Mouse (Mus musculus) CH12.LX (cell line): ENCODE data around the gene Msmb. TPM values are rescaled to one million over a fixed set of nuclear protein-coding genes. Genes with fewer than 3 reads are reported as not detected.
"Not testable (repeated sequence)": the region's sequence is repeated elsewhere in the genome, so short reads cannot be mapped to it uniquely, and the experiment has no call there.

Experiments
- DNase-seq: peaks from one replicate; pipeline ENCODE4 v3.0.0-alpha.2; 2013; ENCODE audit errors: extremely low read depth
- H3K27ac ChIP-seq: 2 replicates; pipeline ENCODE4 v1.5.1; 2012; ENCODE audit warnings: low read depth, mild to moderate bottlenecking, control low read depth, moderate library complexity; ENCODE audit not compliant: insufficient read depth
- H3K27me3 ChIP-seq: replicated peaks from 2 replicates; pipeline ENCODE3; 2012; ENCODE audit warnings: inconsistent platforms
- H3K36me3 ChIP-seq, 2 experiments: replicated peaks in 1 of 2; 2 replicates each; pipeline versions ENCODE3 to v1.6.1; 2012; ENCODE audit warnings: inconsistent platforms in 1 of 2, low read length in 1 of 2, mild to moderate bottlenecking in 1 of 2, mixed read lengths in 1 of 2, moderate library complexity in 1 of 2; ENCODE audit not compliant: control insufficient read depth in 1 of 2, insufficient read depth in 1 of 2
- H3K4me1 ChIP-seq, 2 experiments: 2 replicates each; pipeline ENCODE4 v1.6.1; 2012; ENCODE audit warnings: inconsistent platforms in 1 of 2, moderate library complexity in 1 of 2; ENCODE audit not compliant: insufficient read depth in 2 of 2, control insufficient read depth in 1 of 2
- H3K4me2 ChIP-seq: 2 replicates; pipeline ENCODE4 v1.6.1; 2012; ENCODE audit warnings: low read depth, mild to moderate bottlenecking, control low read depth; ENCODE audit not compliant: poor library complexity, insufficient read depth, severe bottlenecking
- H3K4me3 ChIP-seq, 3 experiments: fragments of 150-350 bp in 1 of 3; sonication (generic) in 1 of 3; replicated peaks in 1 of 3; 2 replicates each; pipeline versions ENCODE3 to v1.5.1; 2011 to 2012; ENCODE audit warnings: low read depth in 2 of 3, low read length in 2 of 3, mild to moderate bottlenecking in 2 of 3, moderate library complexity in 2 of 3, control low read depth in 1 of 3, improper control_type of control experiment in 1 of 3, inconsistent platforms in 1 of 3, mixed read lengths in 1 of 3; ENCODE audit not compliant: poor library complexity in 1 of 3
- H3K79me2 ChIP-seq: replicated peaks from 2 replicates; pipeline ENCODE4 v1.6.1; 2012; ENCODE audit warnings: mild to moderate bottlenecking, moderate library complexity; ENCODE audit not compliant: control insufficient read depth, poor library complexity, insufficient read depth, severe bottlenecking; ENCODE audit errors: extremely low read depth
- H3K9ac ChIP-seq: 2 replicates; pipeline ENCODE4 v1.6.1; 2012; ENCODE audit warnings: low read depth, mild to moderate bottlenecking, control low read depth, moderate library complexity; ENCODE audit not compliant: insufficient read depth
- H3K9me3 ChIP-seq: replicated peaks from 2 replicates; pipeline ENCODE3; 2012; ENCODE audit warnings: low read length, inconsistent platforms, mixed read lengths
- BHLHE40 ChIP-seq: IDR thresholded peaks from 2 replicates; pipeline ENCODE4 v1.6.1; 2011; ENCODE audit warnings: mild to moderate bottlenecking, low read depth, low read length, improper control_type of control experiment
- CHD2 ChIP-seq: IDR thresholded peaks from 2 replicates; pipeline ENCODE4 v1.6.1; 2011; ENCODE audit warnings: low read length, improper control_type of control experiment
- CTCF ChIP-seq, 2 experiments: IDR thresholded peaks in 1 of 2; conservative IDR thresholded peaks in 1 of 2; 2 replicates each; pipeline ENCODE4 v1.5.1; 2011 to 2012; ENCODE audit warnings: low read depth in 2 of 2, low read length in 2 of 2, improper control_type of control experiment in 1 of 2, inconsistent platforms in 1 of 2, mild to moderate bottlenecking in 1 of 2, moderate library complexity in 1 of 2
- E2F4 ChIP-seq: IDR thresholded peaks from 2 replicates; pipeline ENCODE4 v1.6.1; 2011; ENCODE audit warnings: low read depth, low read length, improper control_type of control experiment; ENCODE audit not compliant: insufficient replicate concordance
- EP300 ChIP-seq: IDR thresholded peaks from 2 replicates; pipeline ENCODE4 v1.6.1; 2011; ENCODE audit warnings: low read length, improper control_type of control experiment
- IRF4 ChIP-seq: IDR thresholded peaks from 2 replicates; pipeline ENCODE4 v1.6.1; 2014; ENCODE audit warnings: low read depth, mild to moderate bottlenecking, inconsistent platforms, low read length, improper control_type of control experiment
- KAT2A ChIP-seq: IDR thresholded peaks from 2 replicates; pipeline ENCODE4 v1.6.1; 2012; ENCODE audit warnings: low read length, improper control_type of control experiment, inconsistent platforms; ENCODE audit not compliant: insufficient replicate concordance
- MAFK ChIP-seq: IDR thresholded peaks from 2 replicates; pipeline ENCODE4 v1.6.1; 2011; ENCODE audit warnings: low read length, improper control_type of control experiment; ENCODE audit not compliant: insufficient replicate concordance
- MAX ChIP-seq: IDR thresholded peaks from 2 replicates; pipeline ENCODE4 v1.6.1; 2011; ENCODE audit warnings: low read length, improper control_type of control experiment
- MAZ ChIP-seq: IDR thresholded peaks from 2 replicates; pipeline ENCODE4 v1.6.1; 2012; ENCODE audit warnings: low read depth, mild to moderate bottlenecking, inconsistent platforms, low read length, improper control_type of control experiment, moderate library complexity
- MYC ChIP-seq: IDR thresholded peaks from 2 replicates; pipeline ENCODE4 v1.6.1; 2011; ENCODE audit warnings: low read depth, mild to moderate bottlenecking, improper control_type of control experiment, low read length
- NRF1 ChIP-seq: IDR thresholded peaks from 2 replicates; pipeline ENCODE4 v1.6.1; 2014; ENCODE audit warnings: low read depth, mild to moderate bottlenecking, inconsistent platforms, low read length, improper control_type of control experiment, moderate library complexity
- PAX5 ChIP-seq: IDR thresholded peaks from 2 replicates; pipeline ENCODE4 v1.6.1; 2012; ENCODE audit warnings: low read length, inconsistent platforms, mixed read lengths
- POLR2AphosphoS2 ChIP-seq: IDR thresholded peaks from 2 replicates; pipeline ENCODE4 v1.6.1; 2011; ENCODE audit warnings: low read depth, low read length, improper control_type of control experiment
- RAD21 ChIP-seq: IDR thresholded peaks from 2 replicates; pipeline ENCODE4 v1.6.1; 2011; ENCODE audit warnings: low read depth, mild to moderate bottlenecking, low read length, improper control_type of control experiment, moderate library complexity
- SMC3 ChIP-seq: IDR thresholded peaks from 2 replicates; pipeline ENCODE4 v1.6.1; 2011; ENCODE audit warnings: low read depth, low read length, improper control_type of control experiment
- TBP ChIP-seq: conservative IDR thresholded peaks from 2 replicates; pipeline ENCODE4 v1.6.1; 2011; ENCODE audit warnings: low read depth, low read length, improper control_type of control experiment
- ZKSCAN1 ChIP-seq: IDR thresholded peaks from 2 replicates; pipeline ENCODE4 v1.6.1; 2012; ENCODE audit warnings: low read depth, inconsistent platforms, low read length, improper control_type of control experiment, borderline replicate concordance
- ZMIZ1 ChIP-seq: IDR thresholded peaks from 2 replicates; pipeline ENCODE4 v1.6.1; 2012; ENCODE audit warnings: low read depth, mild to moderate bottlenecking, inconsistent platforms, low read length, improper control_type of control experiment
- ZNF384 ChIP-seq: IDR thresholded peaks from 2 replicates; pipeline ENCODE4 v1.6.1; 2012; ENCODE audit warnings: low read depth, low read length, improper control_type of control experiment, inconsistent platforms
- dilution Hi-C: fragments of 300-500 bp; cut with MboI; formaldehyde crosslinking; loops from 2 replicates; pipeline ENCODE4 v1.14.3; 2020; ENCODE audit warnings: low sequenced_read_pairs; ENCODE audit not compliant: extremely low pct_unique_long_range_greater_than_20kb, extremely low pct_ligation_motif_present
- in situ Hi-C: fragments of 300-500 bp; cut with MboI; formaldehyde crosslinking; loops from 3 replicates; pipeline ENCODE4 v1.14.3; 2019; ENCODE audit warnings: low sequenced_read_pairs, low pct_ligation_motif_present, low pct_unique_long_range_greater_than_20kb, mixed read lengths
- polyA plus RNA-seq: library from polyadenylated mRNA; unstranded; fragments of >175 nt; gene quantifications from 2 replicates; pipeline ENCODE4 v1.2.1, GENCODE M21; 2012; ENCODE audit warnings: low read depth; ENCODE audit not compliant: insufficient read length
- total RNA-seq, 2 experiments: library from RNA; depleted of rRNA; stranded (reverse); fragments of 300-350 nt in 1 of 2; fragments of >200 nt in 1 of 2; gene quantifications; 2 replicates each; pipeline ENCODE4 v1.2.3; 2012 to 2014

Gene Msmb
- total and polyA plus RNA-seq, 3 experiments = not detected

- dilution Hi-C loops = no loop called here
- TF ChIP-seq RAD21 (peak; percentile 49), E2F4 (no peak), SMC3 (peak; percentile 66), ZMIZ1 (no peak), MAX (no peak), EP300 (no peak), IRF4 (no peak), CHD2 (no peak), MAFK (no peak), CTCF (conservative IDR thresholded peaks at IDR 0.05 in 1 of 2, IDR thresholded peaks at IDR 0.05 in 1 of 2; ENCODE audit: low read depth in 2 of 2, low read length in 2 of 2) (peak; percentile 28 to 76; a peak in 3 of 4 replicates), TBP (no peak), NRF1 (no peak), KAT2A (no peak), POLR2AphosphoS2 (no peak), MAZ (no peak), MYC (no peak), PAX5 (no peak), ZKSCAN1 (no peak), ZNF384 (no peak), BHLHE40 (no peak)
- DNase-seq = peak; percentile 54
- Histone ChIP-seq H3K4me3 (no peak overlapping the region), H3K9ac (no peak overlapping the region), H3K36me3 (peaks cover 60 to 84% of the 10 kb centered on the region in 2 experiments), H3K79me2 (peaks cover 29% of the 10 kb centered on the region), H3K4me1 (peaks cover 0 to under 1% of the 10 kb centered on the region in 2 experiments; a peak in 1 of 4 replicates), H3K4me2 (no peak overlapping the region), H3K27me3 (no peaks in the 10 kb centered on the region), H3K27ac (no peak overlapping the region), H3K9me3 (no peaks in the 10 kb centered on the region)
- in situ Hi-C loops = no loop called here
Observed at GRCm38 (mm10) chr14:32192437-32192836, 50.6 kb downstream of the Msmb start.

- not testable (repeated sequence) for H3K9ac ChIP-seq
Observed at GRCm38 (mm10) chr14:32193557-32193956, 51.7 kb downstream of the Msmb start.

More at GRCm38 (mm10) chr14:32193557-32193956, 51.7 kb downstream of the Msmb start:
- peak in 1 of 2 experiments; percentile 66; a peak in 2 of 4 replicates for TF ChIP-seq CTCF (conservative IDR thresholded peaks at IDR 0.05 in 1 of 2, IDR thresholded peaks at IDR 0.05 in 1 of 2; ENCODE audit: low read depth in 2 of 2, low read length in 2 of 2)
- peak; percentile 34 for DNase-seq
- peaks cover 58 to 86% of the 10 kb centered on the region in 2 experiments for H3K36me3 ChIP-seq
- H3K4me1 ChIP-seq, H3K27ac ChIP-seq, H3K9me3 ChIP-seq, H3K4me3 ChIP-seq, in situ Hi-C loops, dilution Hi-C loops, H3K27me3 ChIP-seq, H3K4me2 ChIP-seq: not testable (repeated sequence)
- H3K79me2 ChIP-seq = peaks cover 39% of the 10 kb centered on the region
